Mouse (Mus musculus) layer of hippocampus, postnatal 10 days (tissue): Measurements from ENCODE around the gene Rftn1. TPM values are rescaled to one million over a fixed set of nuclear protein-coding genes. Genes with fewer than 3 reads are reported as not detected.
A peak's percentile ranks its signal among the peaks of the same experiment; 100 is the strongest.

Experiments used
- DNase-seq, 2 experiments: peaks; one replicate each; pipeline ENCODE4 v3.0.0; 2021; ENCODE audit warnings: low spot score in 2 of 2
- total RNA-seq, 2 experiments: library from RNA; stranded (reverse); gene quantifications; 2 replicates each; pipeline ENCODE4 v1.2.3; 2021

The Rftn1 gene
- total RNA-seq, 2 experiments from 2014 or later: 22.1 to 23.2 TPM

GRCm38 (mm10) chr17:49951491-49951855 is 239.0 kb downstream of the Rftn1 start:
- DNase-seq: peak; percentile 87 to 89

GRCm38 (mm10) chr17:49942674-49943073 is 247.8 kb downstream of the Rftn1 start:
- DNase-seq: no peak

Other genes with a start within 250 kb of the Rftn1 start
- 1 to 10 TPM; 2.2 to 2.6 TPM for gene Dazl, start 103.0 kb upstream of the Rftn1 start, total RNA-seq